Mouse (Mus musculus) C2C12 (cell line): ENCODE results near the gene Gpr85. TPM values are rescaled to one million over a fixed set of nuclear protein-coding genes. Genes with fewer than 3 reads are reported as not detected.

ENCODE experiments used
- H3K27me3 ChIP-seq: one replicate; pipeline ENCODE4 v1.6.1; 2011; ENCODE audit not compliant: control insufficient read depth, insufficient read depth, insufficient read length
- H3K36me3 ChIP-seq: one replicate; pipeline ENCODE4 v1.6.1; 2011; ENCODE audit not compliant: control insufficient read depth, insufficient read depth
- H3K4me3 ChIP-seq: one replicate; pipeline ENCODE4 v1.5.1; 2011; ENCODE audit warnings: mild to moderate bottlenecking, control low read depth; ENCODE audit not compliant: poor library complexity, insufficient read depth, severe bottlenecking
- H3K79me2 ChIP-seq: one replicate; pipeline ENCODE4 v1.6.1; 2011; ENCODE audit not compliant: control insufficient read depth, insufficient read depth
- H3K79me3 ChIP-seq: one replicate; pipeline ENCODE4 v1.6.1; 2011; ENCODE audit warnings: low read depth, control low read depth
- H3ac ChIP-seq: one replicate; pipeline ENCODE3; 2011; ENCODE audit warnings: low read depth; ENCODE audit not compliant: control insufficient read depth, insufficient read length
- CEBPB ChIP-seq: IDR thresholded peaks from one replicate; pipeline ENCODE4 v1.6.1; 2011; ENCODE audit warnings: low read depth, mild to moderate bottlenecking, control low read depth, moderate library complexity
- CTCF ChIP-seq: IDR thresholded peaks from one replicate; pipeline ENCODE4 v1.5.1; 2011; ENCODE audit not compliant: control insufficient read depth, insufficient read depth, insufficient read length
- FOSL1 ChIP-seq: IDR thresholded peaks from one replicate; pipeline ENCODE4 v1.8.0; 2011; ENCODE audit warnings: mild to moderate bottlenecking, low read length; ENCODE audit not compliant: poor library complexity, insufficient read depth, severe bottlenecking
- MAX ChIP-seq: IDR thresholded peaks from one replicate; pipeline ENCODE4 v1.6.1; 2011; ENCODE audit warnings: mild to moderate bottlenecking, control low read depth
- MYOD1 ChIP-seq: IDR thresholded peaks from one replicate; pipeline ENCODE4 v1.6.1; 2011; ENCODE audit warnings: low read depth; ENCODE audit not compliant: control insufficient read depth, insufficient read length
- MYOG ChIP-seq: IDR thresholded peaks from one replicate; pipeline ENCODE4 v1.6.1; 2011; ENCODE audit not compliant: control insufficient read depth, insufficient read length; ENCODE audit errors: extremely low read depth
- USF1 ChIP-seq: IDR thresholded peaks from one replicate; pipeline ENCODE4 v1.6.1; 2011; ENCODE audit warnings: low read depth, mild to moderate bottlenecking, control low read depth, moderate library complexity
- polyA plus RNA-seq: library from polyadenylated mRNA; unstranded; fragments of >200 nt; fragmentation: generic; extraction: Trizol; gene quantifications from one replicate; pipeline ENCODE4 v1.2.1, GENCODE M21; 2012; ENCODE audit warnings: missing spikeins

Gene Gpr85
- polyA plus RNA-seq, 1 experiment, result 0.98 TPM

DNA sequence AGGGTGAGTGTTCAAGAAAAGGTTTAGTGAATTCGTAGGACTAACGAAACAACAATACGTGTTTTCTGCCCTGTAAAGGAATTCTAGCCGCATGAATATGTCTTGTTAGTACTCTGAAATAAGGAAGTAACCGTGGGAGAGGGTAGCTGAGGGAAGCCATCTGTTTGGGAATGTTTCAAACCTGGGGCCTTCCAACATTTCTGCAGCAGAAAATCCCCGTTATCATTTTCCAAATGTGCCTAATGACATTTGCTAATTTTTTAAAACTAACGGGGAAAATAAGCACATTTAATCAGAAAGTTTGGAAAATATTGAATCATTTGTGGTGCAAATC lies 31.9 kb upstream of the Gpr85 start:
- H3K79me3 ChIP-seq, result peaks cover 3% of the 10 kb centered on the region
- TF ChIP-seq CEBPB (no peak), MYOG (no peak), MAX (no peak), USF1 (no peak), FOSL1 (no peak), MYOD1 (no peak), CTCF (no peak)

GRCm38 (mm10) chr6:13870919-13871624 lies 31.3 kb upstream of the Gpr85 start, which contains the start of gene 2610001J05Rik:
Gene 2610001J05Rik (minus strand): TSS chr6:13871518.
- H3K79me2 ChIP-seq, result peaks cover 9% of the 10 kb centered on the region
- H3K36me3 ChIP-seq, result peaks cover 23% of the 10 kb centered on the region
- TF ChIP-seq USF1 (peak; percentile 86), MAX (no peak), MYOG (no peak), MYOD1 (no peak), FOSL1 (no peak), CTCF (no peak)
- H3ac ChIP-seq, result peak within 1 kb of the TSS; percentile 85
- H3K4me3 ChIP-seq, result peak within 1 kb of the TSS; percentile 58
- peaks cover 3% of the 10 kb centered on the region for H3K79me3 ChIP-seq
- no peaks in the 10 kb centered on the region for H3K27me3 ChIP-seq

More for the DNA sequence above, 31.9 kb upstream of the Gpr85 start:
- H3K79me2 ChIP-seq, result peaks cover 9% of the 10 kb centered on the region
- no peaks in the 10 kb centered on the region for H3K27me3 ChIP-seq
- peak overlapping the region; percentile 6 for H3ac ChIP-seq
- H3K36me3 ChIP-seq, result peaks cover 23% of the 10 kb centered on the region
- peak overlapping the region; percentile 58 for H3K4me3 ChIP-seq

DNA sequence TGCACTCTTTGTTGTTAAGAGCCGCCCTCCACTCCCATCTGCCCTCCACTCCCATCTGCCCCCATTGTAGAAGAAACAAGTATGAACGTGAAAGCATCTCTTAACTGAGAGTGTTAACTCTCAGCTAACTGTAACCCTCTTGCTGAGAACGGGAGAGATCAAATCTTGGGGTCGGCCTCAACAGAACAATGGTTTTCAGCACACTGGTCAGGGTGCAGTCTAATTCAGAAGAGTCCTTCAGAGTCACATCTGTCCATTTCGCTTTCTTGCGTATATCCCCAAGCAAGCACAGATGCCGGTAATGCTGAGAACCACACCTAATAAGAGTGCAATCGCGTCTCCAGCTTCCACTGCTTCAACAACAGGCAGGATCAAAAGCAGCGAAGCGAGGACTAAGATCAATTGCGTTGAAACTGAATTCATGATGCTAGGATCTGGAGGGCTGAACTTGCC lies 30.6 kb upstream of the Gpr85 start:
- Histone ChIP-seq H3K36me3 (peaks cover 23% of the 10 kb centered on the region), H3K4me3 (peak overlapping the region; percentile 58), H3ac (peak overlapping the region; percentile 85), H3K79me3 (peaks cover 3% of the 10 kb centered on the region), H3K79me2 (peaks cover 9% of the 10 kb centered on the region), H3K27me3 (no peaks in the 10 kb centered on the region)
- no peak for TF ChIP-seq FOSL1
- TF ChIP-seq CEBPB, result no peak
- no peak for TF ChIP-seq USF1
- no peak for TF ChIP-seq MYOD1
- no peak for TF ChIP-seq MAX
- TF ChIP-seq MYOG, result no peak
- TF ChIP-seq CTCF, result no peak

DNA sequence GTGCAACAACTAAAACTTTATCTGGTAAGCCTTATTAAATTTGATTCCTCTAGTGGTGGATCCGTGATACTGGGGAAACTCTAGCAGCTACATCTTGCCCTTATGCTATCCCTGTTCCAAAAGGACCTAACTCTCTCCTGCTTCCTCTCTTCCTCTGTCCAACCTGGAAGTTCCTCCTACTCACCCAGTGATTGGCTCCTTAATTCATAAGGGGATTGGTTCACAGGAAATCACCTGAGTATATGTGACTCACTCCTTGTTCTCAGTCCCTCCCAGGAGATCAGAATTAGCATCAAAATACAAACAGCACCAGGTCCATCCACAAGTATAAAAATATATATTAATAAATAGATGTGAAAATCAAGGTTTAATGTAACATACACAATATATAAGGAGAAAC lies 20.9 kb upstream of the Gpr85 start:
- Histone ChIP-seq H3K79me2 (no peaks in the 10 kb centered on the region), H3ac (no peak overlapping the region), H3K27me3 (no peaks in the 10 kb centered on the region), H3K79me3 (no peaks in the 10 kb centered on the region), H3K4me3 (no peak overlapping the region), H3K36me3 (no peaks in the 10 kb centered on the region)
- TF ChIP-seq CEBPB, result no peak
- TF ChIP-seq USF1, result peak; percentile 18

GRCm38 (mm10) chr6:13859877-13860585 lies 20.3 kb upstream of the Gpr85 start:
- TF ChIP-seq MYOG (no peak), MAX (no peak), FOSL1 (no peak), MYOD1 (peak; percentile 79)
- Histone ChIP-seq H3K27me3 (no peaks in the 10 kb centered on the region), H3K79me2 (no peaks in the 10 kb centered on the region), H3ac (no peak overlapping the region), H3K4me3 (no peak overlapping the region), H3K79me3 (no peaks in the 10 kb centered on the region), H3K36me3 (no peaks in the 10 kb centered on the region)

DNA sequence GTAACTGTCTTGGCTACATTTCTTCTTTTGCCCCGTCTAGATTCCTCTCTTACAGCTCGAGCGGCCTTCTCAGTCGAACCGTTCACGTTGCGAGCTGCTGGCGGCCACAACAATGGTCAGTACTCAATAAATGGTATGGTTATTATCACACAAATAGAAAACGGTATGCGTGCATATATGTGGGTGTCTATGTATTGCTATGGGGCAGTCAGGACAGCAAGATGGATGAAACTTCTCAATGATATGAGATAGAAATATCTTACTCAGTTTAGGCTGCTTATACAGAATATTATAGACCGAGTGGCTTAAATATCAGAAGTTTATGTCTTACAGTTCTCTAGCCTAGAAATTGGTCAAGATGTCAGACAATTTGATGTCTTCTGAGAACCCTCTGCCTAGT lies 14.5 kb upstream of the Gpr85 start:
- TF ChIP-seq CEBPB (no peak), MYOD1 (no peak), MYOG (no peak), MAX (no peak), CTCF (no peak), USF1 (no peak), FOSL1 (no peak)
- Histone ChIP-seq H3K79me3 (no peaks in the 10 kb centered on the region), H3K36me3 (no peaks in the 10 kb centered on the region), H3K79me2 (no peaks in the 10 kb centered on the region), H3K4me3 (no peak overlapping the region), H3ac (no peak overlapping the region), H3K27me3 (no peaks in the 10 kb centered on the region)
